Mouse (Mus musculus) hindbrain, postnatal 0 days (tissue): ENCODE data around the gene Btbd9. TPM values are rescaled to one million over a fixed set of nuclear protein-coding genes. Genes with fewer than 3 reads are reported as not detected.

ENCODE experiments used
- ATAC-seq: fragments of 200-750 bp; cut with Nextera tagmentation; 2 replicates; pipeline ENCODE4 v1.8.0; 2017; ENCODE audit warnings: mild to moderate bottlenecking, moderate TSS enrichment, moderate library complexity
- DNase-seq: peaks from one replicate; pipeline ENCODE4 v3.0.0-alpha.2; 2015; ENCODE audit warnings: low spot score
- H3K27ac ChIP-seq: fragments of 300-500 bp; sonication (generic); 2 replicates; pipeline ENCODE4 v1.5.1; 2014; ENCODE audit warnings: mild to moderate bottlenecking
- H3K27me3 ChIP-seq: fragments of 300-500 bp; sonication (generic); 2 replicates; pipeline ENCODE4 v1.6.1; 2014; ENCODE audit warnings: low read length, mixed read lengths; ENCODE audit not compliant: insufficient read depth
- H3K36me3 ChIP-seq: fragments of 300-500 bp; sonication (generic); 2 replicates; pipeline ENCODE4 v1.6.1; 2014; ENCODE audit warnings: low read length, mixed read lengths; ENCODE audit not compliant: insufficient read depth
- H3K4me1 ChIP-seq: fragments of 300-500 bp; sonication (generic); 2 replicates; pipeline ENCODE4 v1.6.1; 2014; ENCODE audit warnings: antibody characterized with exemption, low read length, mixed read lengths; ENCODE audit not compliant: insufficient read depth
- H3K4me2 ChIP-seq: fragments of 300-500 bp; sonication (generic); 2 replicates; pipeline ENCODE4 v1.6.1; 2014; ENCODE audit warnings: low read depth, mild to moderate bottlenecking, low read length, moderate library complexity, mixed read lengths
- H3K4me3 ChIP-seq: fragments of 300-500 bp; sonication (generic); 2 replicates; pipeline ENCODE4 v1.5.1; 2014; ENCODE audit warnings: low read length
- H3K9ac ChIP-seq: fragments of 300-500 bp; sonication (generic); replicated peaks from 2 replicates; pipeline ENCODE4 v1.6.1; 2014; ENCODE audit warnings: mild to moderate bottlenecking, low read length, moderate library complexity, mixed read lengths
- H3K9me3 ChIP-seq: fragments of 300-500 bp; sonication (generic); 2 replicates; pipeline ENCODE4 v1.6.1; 2016; ENCODE audit warnings: low read length, mixed read lengths
- CTCF ChIP-seq: IDR thresholded peaks from 2 replicates; pipeline ENCODE4 v1.5.1; 2016; ENCODE audit warnings: antibody characterized with exemption, control low read depth, low read depth
- WGBS: fragments of 180-500 bp; shearing (Covaris S2); extraction: QIAGEN DNeasy Blood & Tissue Kit; methylation state at CpG from one replicate; pipeline ENCODE4 v1.1.7; 2014; 5-methylcytosine and 5-hydroxymethylcytosine counted together
- polyA plus RNA-seq: library from polyadenylated mRNA; unstranded; fragments of >200 nt; fragmentation: Nextera tagmentation; extraction: Ambion mirVana; gene quantifications from 2 replicates; pipeline ENCODE4 v1.2.1, GENCODE M21; 2015
- total RNA-seq: library from RNA; depleted of rRNA; stranded (reverse); fragments of >200 nt; gene quantifications from 2 replicates; pipeline ENCODE4 v1.2.3, GENCODE M21; 2014; rRNA removed

The Btbd9 gene
- total and polyA plus RNA-seq, 2 experiments from 2014 or later: 67.7 to 122 TPM

GRCm38 (mm10) chr17:30183561-30183960, 392.7 kb downstream of the Btbd9 start:
- Histone ChIP-seq H3K9ac (no peak overlapping the region), H3K4me3 (no peak overlapping the region), H3K27me3 (no peaks in the 10 kb centered on the region), H3K4me1 (peaks cover 10% of the 10 kb centered on the region), H3K36me3 (no peaks in the 10 kb centered on the region), H3K4me2 (no peak overlapping the region), H3K27ac (no peak overlapping the region), H3K9me3 (no peaks in the 10 kb centered on the region)
- WGBS: 40% methylated on average over 6 of the region's 6 CpGs
- no peak for DNase-seq
- no peak for TF ChIP-seq CTCF
- ATAC-seq: no peak

DNA sequence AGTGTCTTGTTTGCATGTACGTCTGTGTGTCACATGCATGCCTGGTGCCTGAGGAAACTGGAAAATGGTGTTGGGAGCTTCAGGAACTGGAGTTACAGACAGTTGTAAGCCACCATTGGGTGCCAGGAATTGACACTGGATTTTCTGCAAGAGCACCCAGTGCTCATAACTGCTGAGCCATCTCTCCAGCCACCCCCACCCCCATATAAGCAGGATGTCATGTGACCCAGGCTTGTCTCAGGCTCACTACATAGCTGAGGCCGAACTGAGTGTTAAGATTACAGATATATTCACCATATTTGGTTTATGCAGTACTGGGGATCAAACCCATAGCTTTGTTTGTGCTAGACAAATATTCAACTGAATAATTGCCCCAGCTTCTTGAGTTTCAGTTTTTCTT, 394.2 kb downstream of the Btbd9 start:
- no peak for ATAC-seq
- no peaks in the 10 kb centered on the region for H3K27me3 ChIP-seq
- no peak for TF ChIP-seq CTCF
- no peak for DNase-seq
- H3K9me3 ChIP-seq: no peaks in the 10 kb centered on the region
- no peak overlapping the region for H3K9ac ChIP-seq
- 87% methylated on average over 2 of the region's 2 CpGs for WGBS
- no peak overlapping the region for H3K27ac ChIP-seq
- no peak overlapping the region for H3K4me2 ChIP-seq
- no peak overlapping the region for H3K4me3 ChIP-seq
- no peaks in the 10 kb centered on the region for H3K36me3 ChIP-seq
- no peaks in the 10 kb centered on the region; the same call in 1 of the 2 replicates for H3K4me1 ChIP-seq

DNA sequence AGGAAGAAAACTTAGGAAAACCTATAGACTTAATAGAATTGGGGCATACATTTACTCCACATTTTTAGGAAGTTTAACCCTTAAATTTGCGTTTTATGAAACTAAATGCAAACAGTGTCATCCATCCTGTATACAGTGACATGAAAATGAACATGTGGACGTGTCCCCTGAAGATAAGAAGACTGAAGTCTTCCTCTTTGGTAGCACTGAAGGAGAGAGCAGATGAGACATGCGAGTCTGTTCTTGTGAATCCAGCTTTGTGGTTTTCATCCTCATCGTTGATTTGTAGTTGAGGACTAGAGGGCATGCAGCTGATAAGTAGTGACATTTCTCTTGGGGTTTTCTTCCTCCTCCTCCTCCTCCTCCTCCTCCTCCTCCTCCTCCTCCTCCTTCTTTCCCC, 394.7 kb downstream of the Btbd9 start:
- H3K9me3 ChIP-seq: no peaks in the 10 kb centered on the region
- H3K9ac ChIP-seq: no peak overlapping the region
- no peak overlapping the region for H3K4me2 ChIP-seq
- H3K27ac ChIP-seq: no peak overlapping the region
- H3K4me3 ChIP-seq: no peak overlapping the region
- WGBS: 91% methylated on average over 4 of the region's 4 CpGs
- H3K36me3 ChIP-seq: no peaks in the 10 kb centered on the region
- TF ChIP-seq CTCF: no peak
- ATAC-seq (no peak), DNase-seq (no peak)
- no peaks in the 10 kb centered on the region; the same call in 1 of the 2 replicates for H3K4me1 ChIP-seq
- no peaks in the 10 kb centered on the region for H3K27me3 ChIP-seq

- DNase-seq (no peak), ATAC-seq (no peak)
- no peak overlapping the region for H3K27ac ChIP-seq
- WGBS: 70% methylated on average over 6 of the region's 6 CpGs
- H3K9ac ChIP-seq: no peak overlapping the region
- no peak for TF ChIP-seq CTCF
- no peaks in the 10 kb centered on the region for H3K27me3 ChIP-seq
- no peak overlapping the region for H3K4me3 ChIP-seq
- H3K4me1 ChIP-seq: no peaks in the 10 kb centered on the region; the same call in 1 of the 2 replicates
- no peaks in the 10 kb centered on the region for H3K9me3 ChIP-seq
- H3K36me3 ChIP-seq: no peaks in the 10 kb centered on the region
- no peak overlapping the region for H3K4me2 ChIP-seq
Observed at GRCm38 (mm10) chr17:30180197-30180596, 396.1 kb downstream of the Btbd9 start.

DNA sequence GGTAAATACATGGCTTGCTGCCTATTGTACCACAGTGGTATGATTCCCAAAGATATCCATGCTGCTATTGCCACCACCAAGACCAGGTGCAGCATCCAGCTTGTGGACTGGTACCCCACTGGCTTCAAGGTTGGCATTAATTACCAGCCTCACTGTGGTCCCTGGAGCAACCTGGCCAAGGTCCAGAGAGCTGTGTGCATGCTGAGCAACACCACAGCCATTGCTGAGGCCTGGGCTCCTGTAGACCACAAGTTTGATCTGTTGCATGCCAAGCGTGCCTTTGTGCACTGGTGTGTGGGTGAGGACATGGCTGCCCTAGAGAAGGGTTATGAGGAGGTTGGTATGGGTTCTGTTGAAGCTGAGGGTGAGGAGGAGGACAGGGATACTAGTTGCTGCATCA, 397.9 kb downstream of the Btbd9 start:
- 43% methylated on average over 1 of the region's 1 CpGs for WGBS
- TF ChIP-seq CTCF: no peak
- ATAC-seq (no peak), DNase-seq (peak; percentile 49)
- H3K9me3 ChIP-seq: no peaks in the 10 kb centered on the region
- H3K27ac ChIP-seq: 0 out of 2 replicates have a peak overlapping the region, but pooled peaks have one; percentile 26
- H3K36me3 ChIP-seq: no peaks in the 10 kb centered on the region
- no peaks in the 10 kb centered on the region for H3K27me3 ChIP-seq
- no peak overlapping the region for H3K4me2 ChIP-seq
- H3K4me1 ChIP-seq: no peaks in the 10 kb centered on the region; the same call in 1 of the 2 replicates
- no peak overlapping the region for H3K9ac ChIP-seq
- H3K4me3 ChIP-seq: no peak overlapping the region

- H3K27me3 ChIP-seq: no peaks in the 10 kb centered on the region
- H3K9me3 ChIP-seq: no peaks in the 10 kb centered on the region
- peak overlapping the region; percentile 26; the same call in 1 of the 2 replicates for H3K27ac ChIP-seq
- no peaks in the 10 kb centered on the region for H3K36me3 ChIP-seq
- ATAC-seq: peak; percentile 56
- no peak for TF ChIP-seq CTCF
- no peaks in the 10 kb centered on the region; the same call in 1 of the 2 replicates for H3K4me1 ChIP-seq
- H3K4me3 ChIP-seq: no peak overlapping the region
- no peak overlapping the region for H3K9ac ChIP-seq
- DNase-seq: peak; percentile 78
- WGBS: 52% methylated on average over 4 of the region's 4 CpGs
- H3K4me2 ChIP-seq: no peak overlapping the region
Observed at GRCm38 (mm10) chr17:30177435-30177834, 398.9 kb downstream of the Btbd9 start.

Other genes with a start within 250 kb of the Btbd9 start
- gene Dnah8, start 47.9 kb upstream of the Btbd9 start, total RNA-seq: 4.9 and 10.0 TPM in 2 replicates
- 2.1 TPM in 2 replicates for gene Dnah8, start 47.9 kb upstream of the Btbd9 start, polyA plus RNA-seq
- 165 and 200 TPM in 2 replicates for gene Glo1, start 50.4 kb upstream of the Btbd9 start, total RNA-seq
- gene Glo1, start 50.4 kb upstream of the Btbd9 start, polyA plus RNA-seq: 212 and 223 TPM in 2 replicates